Mouse (Mus musculus) frontal cortex, adult (tissue): ENCODE measurements around the gene Als2cr12.
"Not testable (repeated sequence)": the region's sequence is repeated elsewhere in the genome, so short reads cannot be mapped to it uniquely, and the experiment has no call there.

ENCODE experiments used
- ATAC-seq: cut with Nextera tagmentation; 2 replicates; pipeline ENCODE4 v1.9.2; 2017; ENCODE audit warnings: mild to moderate bottlenecking, moderate library complexity, mixed read lengths; ENCODE audit not compliant: low TSS enrichment

The Als2cr12 gene

GRCm38 (mm10) chr1:58695810-58696209 lies at the start of gene Als2cr12:
Gene Als2cr12 (minus strand): TSS chr1:58695989.
- not testable (repeated sequence) for ATAC-seq

GRCm38 (mm10) chr1:58744645-58745044 lies 48.9 kb upstream of the Als2cr12 start:
- ATAC-seq, result no peak

- no peak for ATAC-seq
Observed at GRCm38 (mm10) chr1:58743252-58743651, 47.5 kb upstream of the Als2cr12 start.

- ATAC-seq, result no peak
Observed at GRCm38 (mm10) chr1:58742571-58743021, 46.8 kb upstream of the Als2cr12 start.

DNA sequence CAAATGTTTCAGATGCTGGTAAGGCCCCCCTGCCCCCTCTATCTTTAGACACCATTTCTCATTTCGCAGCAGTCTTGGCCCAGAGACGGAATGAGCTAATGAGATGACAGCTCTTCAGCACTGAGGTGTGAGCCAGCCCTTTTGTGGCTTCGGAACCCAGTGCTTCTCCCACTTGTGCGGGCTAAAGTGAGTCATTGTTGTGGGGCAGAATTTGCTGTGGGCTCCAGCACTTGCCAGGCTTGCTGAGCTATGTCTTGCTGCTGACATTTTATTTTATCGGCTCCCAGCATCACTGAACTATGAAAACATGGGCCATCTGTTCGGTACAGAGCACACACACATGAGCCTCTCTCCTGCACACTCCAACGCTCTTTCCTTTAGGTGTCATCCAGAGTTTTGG lies 43.7 kb upstream of the Als2cr12 start:
- ATAC-seq, result peak; percentile 91

GRCm38 (mm10) chr1:58736968-58737367 lies 41.2 kb upstream of the Als2cr12 start:
- ATAC-seq, result peak; percentile 75

DNA sequence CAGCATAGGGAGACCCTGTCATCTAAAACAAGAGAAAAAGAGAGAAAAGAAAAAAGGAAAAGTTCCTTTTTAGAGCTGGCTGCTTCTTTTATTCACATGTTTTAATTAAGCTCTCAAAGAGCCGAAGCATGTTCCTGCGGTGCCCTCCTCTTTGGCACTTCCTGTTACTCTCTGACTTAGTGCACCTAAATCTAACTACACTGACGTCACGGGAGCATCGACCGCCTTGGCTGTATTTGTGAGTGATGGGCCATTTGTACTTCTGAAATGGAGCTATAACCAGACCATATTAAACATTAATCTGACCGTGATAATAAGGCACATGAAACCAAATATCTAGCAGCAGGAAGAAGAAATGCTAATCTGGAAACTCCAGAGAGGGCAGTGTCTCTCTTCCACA lies 40.2 kb upstream of the Als2cr12 start:
- ATAC-seq, result no peak

- ATAC-seq, result no peak
Observed at GRCm38 (mm10) chr1:58734043-58734920, 38.5 kb upstream of the Als2cr12 start.

GRCm38 (mm10) chr1:58733636-58734035 lies 37.8 kb upstream of the Als2cr12 start:
- ATAC-seq, result no peak

- ATAC-seq, result no peak
Observed at GRCm38 (mm10) chr1:58728590-58728868, 32.7 kb upstream of the Als2cr12 start.

DNA sequence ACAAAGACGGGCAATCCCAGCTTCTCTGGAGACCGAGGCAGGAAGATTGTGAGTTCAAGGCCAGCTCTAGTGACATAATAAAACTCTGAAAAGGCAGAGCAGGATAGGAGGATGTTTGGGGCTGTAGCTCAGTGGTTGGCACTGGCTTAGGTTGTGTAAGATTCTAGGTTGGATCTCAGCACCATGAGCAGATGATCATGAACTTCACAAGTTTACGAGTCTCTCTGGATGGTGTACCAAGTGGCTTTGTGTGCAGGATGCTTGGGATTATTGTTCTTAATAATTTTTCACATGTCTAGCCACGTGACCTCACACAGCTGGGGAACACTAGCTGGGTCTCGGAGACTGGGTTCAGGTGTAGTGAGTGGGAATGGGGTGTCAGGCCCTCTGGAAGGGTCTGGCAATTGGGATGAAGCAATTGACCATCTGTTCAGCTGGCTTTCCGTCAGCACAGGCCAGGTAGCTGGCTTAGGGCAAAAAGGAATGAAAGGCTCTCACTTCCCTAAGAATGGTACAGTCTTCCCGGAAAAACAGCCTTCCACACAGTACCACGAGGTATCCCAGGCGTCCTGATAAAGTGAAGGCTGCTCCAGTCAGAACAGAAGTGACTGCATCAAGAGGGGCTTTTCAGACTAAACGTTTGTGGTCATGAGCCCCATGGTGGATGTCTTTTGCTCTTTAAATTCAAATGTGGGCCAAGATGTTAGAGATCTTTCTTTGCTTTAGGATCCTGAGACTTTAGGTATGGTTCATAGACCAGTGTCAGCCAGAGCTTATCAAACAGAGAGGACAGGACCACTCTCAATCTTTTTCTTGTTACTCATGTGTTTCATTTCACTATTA lies 32.2 kb upstream of the Als2cr12 start:
- ATAC-seq, result no peak

- no peak for ATAC-seq
Observed at GRCm38 (mm10) chr1:58727019-58727746, 31.4 kb upstream of the Als2cr12 start.

GRCm38 (mm10) chr1:58725767-58726166 lies 30.0 kb upstream of the Als2cr12 start:
- no peak for ATAC-seq

DNA sequence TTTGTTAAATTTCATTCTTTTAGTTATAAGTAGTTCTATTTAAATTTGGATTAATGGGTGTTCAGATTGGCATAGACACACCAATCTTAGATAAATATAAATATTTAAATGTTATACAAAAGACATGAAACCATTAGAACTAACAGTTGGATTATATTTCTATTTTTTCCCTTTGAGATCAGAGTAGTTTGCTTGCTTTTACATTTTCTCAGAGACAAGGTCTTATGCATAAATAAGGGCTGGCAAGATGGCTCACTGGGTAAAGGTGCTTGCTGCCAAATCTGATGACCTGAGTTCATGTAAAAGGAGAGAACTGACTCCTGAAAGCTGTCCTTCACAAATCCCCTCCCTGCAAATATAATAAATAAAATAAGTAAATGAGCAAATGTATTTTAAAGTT lies 29.3 kb upstream of the Als2cr12 start:
- no peak for ATAC-seq

DNA sequence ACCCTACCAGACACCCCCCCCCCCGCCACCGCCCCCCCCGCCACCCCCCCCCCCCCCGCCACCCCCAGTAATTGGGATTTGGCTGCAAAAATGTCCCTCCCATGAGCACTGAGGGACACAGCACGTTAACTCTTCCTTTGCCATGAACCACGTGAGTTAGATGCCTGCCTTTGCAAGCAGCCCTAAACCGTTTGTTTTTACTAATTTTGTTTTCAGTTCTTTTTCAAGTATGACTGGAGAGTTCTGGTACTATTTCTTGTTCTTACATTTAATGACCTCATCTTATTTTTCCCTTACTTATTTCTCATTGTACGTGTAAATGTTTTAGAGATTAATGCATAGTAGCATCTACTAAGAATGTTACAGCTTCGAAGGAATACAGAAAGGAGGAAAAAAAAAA lies 28.7 kb upstream of the Als2cr12 start:
- no peak for ATAC-seq

DNA sequence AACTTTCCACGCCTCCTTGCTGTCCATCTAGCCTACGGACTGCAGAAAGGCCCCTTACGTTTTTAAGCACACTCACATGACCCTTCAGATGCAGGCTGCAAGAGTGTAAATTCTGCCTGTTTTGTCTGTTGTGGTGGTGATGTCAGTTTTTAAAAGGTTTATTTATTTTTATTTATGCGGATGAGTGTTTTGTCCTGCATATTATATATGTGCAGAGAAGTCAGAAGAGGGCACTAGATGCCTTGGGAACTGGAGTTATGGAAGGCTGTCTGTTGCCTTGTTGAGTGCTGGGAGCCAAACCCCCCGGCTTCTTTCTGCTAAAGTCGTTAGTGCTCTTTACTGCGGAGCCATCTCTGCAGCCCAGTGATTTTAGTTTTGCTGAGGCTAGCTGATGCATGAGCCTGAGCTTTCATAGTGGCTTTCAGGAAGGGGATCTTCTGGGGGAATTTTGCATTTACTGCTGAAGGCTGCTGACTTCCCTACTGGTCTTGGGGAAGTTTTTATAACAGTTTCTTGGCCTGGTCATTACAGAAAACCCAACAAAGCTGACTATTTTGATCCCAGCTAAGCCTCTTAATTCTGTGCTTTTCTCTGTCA lies 28.1 kb upstream of the Als2cr12 start:
- ATAC-seq, result no peak

DNA sequence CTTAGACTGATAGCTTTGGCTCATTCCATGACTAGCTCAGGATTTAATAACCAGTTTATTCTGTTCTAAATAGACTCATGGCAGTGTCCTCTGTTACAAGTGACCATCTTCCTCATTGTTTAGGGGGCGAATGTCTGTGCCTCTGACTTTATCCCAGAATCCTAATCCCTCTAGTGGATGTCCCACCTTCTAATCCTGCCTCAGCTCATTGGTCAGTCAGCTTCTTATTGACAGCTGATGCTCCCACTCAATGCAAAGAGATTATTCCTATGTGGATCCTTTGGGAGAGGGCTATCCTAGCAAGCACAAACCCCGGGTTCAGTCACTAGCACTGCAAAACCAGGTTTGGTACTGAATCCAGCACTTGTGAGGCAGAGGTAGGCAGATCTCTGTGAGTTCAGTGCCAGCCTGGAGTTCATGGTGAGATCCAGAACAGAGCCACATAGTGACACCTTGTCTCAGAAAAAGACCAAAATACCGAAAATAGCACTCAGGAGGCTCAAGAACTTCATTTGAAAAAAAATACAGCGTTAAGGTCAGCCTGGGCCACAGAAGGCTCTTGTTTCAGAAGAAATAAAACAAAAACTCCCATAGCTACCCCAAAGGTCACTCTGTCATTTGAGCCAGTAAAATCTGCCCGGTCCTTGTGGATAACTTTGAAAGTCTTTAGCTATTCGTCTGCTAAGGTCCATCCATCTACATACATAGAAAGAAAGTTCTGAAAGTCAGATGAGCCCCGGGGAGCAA lies 27.4 kb upstream of the Als2cr12 start:
- ATAC-seq, result no peak

GRCm38 (mm10) chr1:58722115-58722938 lies 26.5 kb upstream of the Als2cr12 start:
- no peak for ATAC-seq

DNA sequence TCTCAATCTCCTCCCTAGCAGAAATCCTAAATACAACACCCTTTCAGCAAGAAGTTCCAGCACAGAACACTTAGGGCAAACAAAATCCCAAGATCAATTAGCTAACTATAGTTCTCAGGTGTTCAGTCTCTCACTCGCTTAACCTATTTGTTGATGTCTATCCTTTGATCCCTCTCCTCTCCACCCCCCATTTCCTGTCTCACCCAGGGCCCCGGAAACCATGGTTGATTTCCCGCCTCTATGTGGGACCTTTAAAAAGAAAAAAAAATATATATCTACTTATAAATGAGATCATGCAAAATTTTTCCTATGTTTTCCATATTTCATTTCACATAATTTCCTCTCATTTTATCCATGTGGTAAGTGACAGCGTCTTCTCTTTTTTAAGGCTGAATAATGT lies 25.2 kb upstream of the Als2cr12 start:
- ATAC-seq, result no peak

GRCm38 (mm10) chr1:58720090-58720489 lies 24.3 kb upstream of the Als2cr12 start:
- no peak for ATAC-seq
